Mouse (Mus musculus): ENCODE data around the gene Psma1.
A peak's percentile ranks its signal among the peaks of the same experiment; 100 is the strongest.

Psma1 gene

GRCm38 (mm10) chr7:114275372-114276004 is 430 bp downstream of the Psma1 start:
- no peak for DNase-seq (ENCODE audit: low spot score in 2 of 2)

GRCm38 (mm10) chr7:114268446-114268845 is 7.5 kb downstream of the Psma1 start:
- no peak for DNase-seq (ENCODE audit: low spot score in 2 of 2)

- peak; percentile 82 to 89 for DNase-seq (ENCODE audit: low spot score in 2 of 2)
These were observed 21.8 kb downstream of the Psma1 start, which contains the start of gene Copb1 for GRCm38 (mm10) chr7:114253885-114254833. Gene Copb1 (minus strand): TSS chr7:114254711.

- DNase-seq (ENCODE audit: low spot score in 2 of 2), result no peak
These were observed 24.2 kb downstream of the Psma1 start for GRCm38 (mm10) chr7:114251684-114252083.

- no peak for DNase-seq (ENCODE audit: low spot score in 2 of 2)
These were observed 41.9 kb downstream of the Psma1 start for GRCm38 (mm10) chr7:114233980-114234379.

GRCm38 (mm10) chr7:114232982-114233381 is 42.9 kb downstream of the Psma1 start:
- no peak for DNase-seq (ENCODE audit: low spot score in 2 of 2)

GRCm38 (mm10) chr7:114231857-114232256 is 44.1 kb downstream of the Psma1 start:
- DNase-seq (ENCODE audit: low spot score in 2 of 2), result no peak

- no peak for DNase-seq (ENCODE audit: low spot score in 2 of 2)
These were observed 49.4 kb downstream of the Psma1 start for GRCm38 (mm10) chr7:114226521-114226920.

- DNase-seq (ENCODE audit: low spot score in 2 of 2), result no peak
These were observed 55.5 kb downstream of the Psma1 start for GRCm38 (mm10) chr7:114220433-114220832.

GRCm38 (mm10) chr7:114216908-114217307 is 59.0 kb downstream of the Psma1 start:
- DNase-seq (ENCODE audit: low spot score in 2 of 2), result no peak
